Mouse (Mus musculus) embryonic facial prominence, embryonic 10.5 days (tissue): Measurements from ENCODE around the gene Gtf3c1. TPM values are rescaled to one million over a fixed set of nuclear protein-coding genes. Genes with fewer than 3 reads are reported as not detected.

ENCODE experiments used
- DNase-seq: peaks from one replicate; pipeline ENCODE4 v3.0.0-alpha.2; 2017; ENCODE audit warnings: low spot score
- H3K27ac ChIP-seq: fragments of 300-500 bp; sonication (generic); replicated peaks from 2 replicates; pipeline ENCODE4 v1.5.1; 2016; ENCODE audit warnings: mild to moderate bottlenecking
- H3K27me3 ChIP-seq: fragments of 300-500 bp; sonication (generic); replicated peaks from 2 replicates; pipeline ENCODE4 v1.6.1; 2016; ENCODE audit warnings: low read depth, mild to moderate bottlenecking; ENCODE audit not compliant: poor library complexity, severe bottlenecking
- H3K36me3 ChIP-seq: fragments of 300-500 bp; sonication (generic); replicated peaks from 2 replicates; pipeline ENCODE4 v1.6.1; 2016; ENCODE audit warnings: mild to moderate bottlenecking, moderate library complexity
- H3K4me1 ChIP-seq: fragments of 300-500 bp; sonication (generic); 2 replicates; pipeline ENCODE4 v1.6.1; 2016
- H3K4me3 ChIP-seq: fragments of 300-500 bp; sonication (generic); 2 replicates; pipeline ENCODE4 v1.5.1; 2016; ENCODE audit warnings: mild to moderate bottlenecking, moderate library complexity
- H3K9me3 ChIP-seq: fragments of 300-500 bp; sonication (generic); 2 replicates; pipeline ENCODE4 v1.6.1; 2016; ENCODE audit warnings: mild to moderate bottlenecking
- WGBS: fragments of 180-500 bp; shearing (Covaris S2); methylation state at CpG from one replicate; pipeline ENCODE4 v1.1.7; 2016; 5-methylcytosine and 5-hydroxymethylcytosine counted together
- polyA plus RNA-seq: library from polyadenylated mRNA; unstranded; fragments of >200 nt; fragmentation: Nextera tagmentation; extraction: Ambion mirVana; gene quantifications from 2 replicates; pipeline ENCODE4 v1.2.1, GENCODE M21; 2016

The Gtf3c1 gene
- polyA plus RNA-seq, 1 experiment from 2014 or later: 49.3 TPM

- H3K27ac ChIP-seq: no peak overlapping the region
- H3K9me3 ChIP-seq: no peaks in the 10 kb centered on the region
- 66% methylated on average over 6 of the region's 6 CpGs for WGBS
- DNase-seq: no peak
- H3K4me3 ChIP-seq: no peak overlapping the region
- no peaks in the 10 kb centered on the region for H3K36me3 ChIP-seq
- no peaks in the 10 kb centered on the region for H3K27me3 ChIP-seq
- peaks cover 10% of the 10 kb centered on the region; the same call in 1 of the 2 replicates for H3K4me1 ChIP-seq
Measured at GRCm38 (mm10) chr7:125607384-125608182, 100.0 kb downstream of the Gtf3c1 start.

GRCm38 (mm10) chr7:125606265-125607164, 101.1 kb downstream of the Gtf3c1 start:
- H3K27me3 ChIP-seq: no peaks in the 10 kb centered on the region
- H3K4me1 ChIP-seq: peaks cover 15% of the 10 kb centered on the region; the same call in 1 of the 2 replicates
- H3K27ac ChIP-seq: no peak overlapping the region
- H3K36me3 ChIP-seq: no peaks in the 10 kb centered on the region
- no peak for DNase-seq
- 68% methylated on average over 2 of the region's 2 CpGs for WGBS
- no peaks in the 10 kb centered on the region for H3K9me3 ChIP-seq
- no peak overlapping the region for H3K4me3 ChIP-seq

DNA sequence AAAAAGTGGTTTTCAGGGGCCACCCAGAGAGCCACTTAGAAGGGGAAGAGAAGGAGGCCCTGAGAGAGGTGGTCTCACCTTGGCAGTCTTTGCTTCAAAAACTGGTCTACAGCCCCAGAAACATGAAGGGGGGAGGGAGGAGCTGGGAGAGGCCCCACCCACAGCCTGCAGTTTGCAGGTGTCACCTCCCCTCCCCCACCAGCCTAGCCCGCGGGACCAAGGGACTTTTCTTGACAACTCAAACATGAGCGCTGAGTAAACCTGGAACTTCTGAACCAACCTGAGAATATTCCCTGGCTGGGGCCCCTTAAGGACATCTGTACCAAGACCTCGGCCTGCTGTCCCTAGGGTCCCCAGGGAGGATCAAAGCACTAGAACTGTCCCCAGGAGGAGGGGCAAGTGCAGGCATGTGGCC, 101.8 kb downstream of the Gtf3c1 start:
- 77% methylated on average over 4 of the region's 4 CpGs for WGBS

DNA sequence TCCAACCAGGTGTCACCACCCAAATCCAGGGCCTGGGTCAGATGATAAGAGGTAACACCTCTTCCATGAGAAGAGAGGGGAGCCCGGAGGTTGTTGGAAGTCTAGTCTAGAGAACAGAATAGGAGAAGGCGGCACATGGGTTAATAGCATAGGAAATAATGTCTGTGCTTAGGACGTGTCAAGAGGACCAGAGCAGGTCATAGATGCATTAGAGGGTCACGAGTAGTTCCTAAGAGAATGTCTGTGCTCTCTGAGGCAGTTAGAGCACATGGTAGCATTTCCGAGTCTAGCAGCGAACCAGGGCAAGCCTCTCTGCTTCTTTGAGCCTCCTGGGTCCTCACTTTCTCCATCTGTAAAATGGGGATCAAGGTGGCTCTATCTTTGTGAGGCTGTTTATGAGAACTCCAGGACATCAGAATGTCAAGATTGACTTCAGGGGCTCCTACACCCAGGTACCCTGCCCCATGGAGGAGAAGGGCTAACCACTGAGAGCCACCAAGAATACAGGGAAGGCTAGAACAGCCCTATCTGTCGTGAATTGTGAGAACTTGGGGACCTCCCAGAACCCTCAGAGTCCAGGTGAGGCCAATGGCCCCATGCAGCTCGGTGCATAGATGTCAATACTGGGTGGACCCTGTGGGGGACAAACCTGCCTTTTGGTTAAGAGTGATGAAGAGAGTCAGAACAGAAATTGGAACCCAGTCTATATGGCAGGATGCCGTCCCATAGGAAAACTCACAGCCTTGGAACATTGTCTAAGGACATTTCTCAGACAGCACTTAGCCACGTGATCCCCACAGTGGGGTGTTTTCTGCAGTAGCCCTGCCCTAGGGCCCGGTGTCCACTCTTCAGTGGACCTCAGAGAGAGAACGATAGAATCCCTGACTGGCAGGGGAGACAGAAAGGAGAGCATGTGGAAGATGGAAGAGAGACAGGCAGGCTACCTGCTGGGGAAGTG, 102.9 kb downstream of the Gtf3c1 start:
- no peak overlapping the region for H3K4me3 ChIP-seq
- no peaks in the 10 kb centered on the region for H3K9me3 ChIP-seq
- no peak for DNase-seq
- no peaks in the 10 kb centered on the region for H3K27me3 ChIP-seq
- 83% methylated on average over 12 of the region's 12 CpGs for WGBS
- no peaks in the 10 kb centered on the region for H3K36me3 ChIP-seq
- peaks cover 23% of the 10 kb centered on the region; the same call in 1 of the 2 replicates for H3K4me1 ChIP-seq
- H3K27ac ChIP-seq: no peak overlapping the region

More for the DNA sequence above, 101.8 kb downstream of the Gtf3c1 start:
- Histone ChIP-seq H3K27ac (no peak overlapping the region), H3K4me1 (peaks cover 17% of the 10 kb centered on the region; the same call in 1 of the 2 replicates), H3K4me3 (no peak overlapping the region), H3K36me3 (no peaks in the 10 kb centered on the region), H3K27me3 (no peaks in the 10 kb centered on the region), H3K9me3 (no peaks in the 10 kb centered on the region)
- DNase-seq: no peak

- WGBS: 80% methylated on average over 11 of the region's 11 CpGs
- Histone ChIP-seq H3K36me3 (no peaks in the 10 kb centered on the region), H3K4me1 (peaks cover 23% of the 10 kb centered on the region; the same call in 1 of the 2 replicates), H3K9me3 (no peaks in the 10 kb centered on the region), H3K4me3 (no peak within 1 kb of the TSS), H3K27me3 (no peaks in the 10 kb centered on the region), H3K27ac (no peak within 1 kb of the TSS)
- no peak for DNase-seq
Measured at GRCm38 (mm10) chr7:125603185-125603631, 104.4 kb downstream of the Gtf3c1 start, which contains the start of gene Il21r. Gene Il21r, plus strand, starts transcription at chr7:125603429.

GRCm38 (mm10) chr7:125601821-125602448, 105.6 kb downstream of the Gtf3c1 start:
- H3K9me3 ChIP-seq: no peaks in the 10 kb centered on the region
- no peak overlapping the region for H3K4me3 ChIP-seq
- DNase-seq: no peak
- no peaks in the 10 kb centered on the region for H3K27me3 ChIP-seq
- 76% methylated on average over 11 of the region's 11 CpGs for WGBS
- no peak overlapping the region for H3K27ac ChIP-seq
- peaks cover 23% of the 10 kb centered on the region; the same call in 1 of the 2 replicates for H3K4me1 ChIP-seq
- no peaks in the 10 kb centered on the region for H3K36me3 ChIP-seq

DNA sequence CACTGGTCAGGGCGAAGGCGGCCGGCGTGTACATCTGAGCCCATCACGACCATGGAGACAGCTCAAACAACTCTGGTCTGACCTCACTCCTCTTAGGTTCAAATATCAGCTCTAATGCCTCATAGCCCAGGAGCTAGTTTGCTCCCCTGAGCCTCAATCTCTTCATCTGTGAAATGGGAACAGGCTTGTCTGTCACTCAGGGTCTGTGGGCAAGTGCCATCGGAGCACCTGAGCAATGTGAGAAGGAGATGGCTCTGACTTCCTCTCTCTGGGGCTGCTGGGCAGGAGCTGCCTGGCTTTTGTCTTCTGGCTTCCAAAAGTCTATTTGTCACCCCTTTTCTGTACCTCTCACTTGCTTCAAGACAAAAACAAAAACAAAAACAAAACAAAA, 106.3 kb downstream of the Gtf3c1 start:
- Histone ChIP-seq H3K36me3 (no peaks in the 10 kb centered on the region), H3K27me3 (no peaks in the 10 kb centered on the region), H3K4me1 (peaks cover 23% of the 10 kb centered on the region; the same call in 1 of the 2 replicates), H3K4me3 (no peak overlapping the region), H3K27ac (no peak overlapping the region), H3K9me3 (no peaks in the 10 kb centered on the region)
- DNase-seq: no peak
- WGBS: 87% methylated on average over 6 of the region's 6 CpGs

- 49% methylated on average over 6 of the region's 6 CpGs for WGBS
- Histone ChIP-seq H3K4me3 (no peak overlapping the region), H3K36me3 (no peaks in the 10 kb centered on the region)
Measured at GRCm38 (mm10) chr7:125600612-125601279, 106.8 kb downstream of the Gtf3c1 start.

GRCm38 (mm10) chr7:125600136-125600535, 107.4 kb downstream of the Gtf3c1 start:
- WGBS: 74% methylated on average over 10 of the region's 10 CpGs
- Histone ChIP-seq H3K27ac (no peak overlapping the region), H3K27me3 (no peaks in the 10 kb centered on the region), H3K9me3 (no peaks in the 10 kb centered on the region), H3K36me3 (no peaks in the 10 kb centered on the region), H3K4me1 (peaks cover 18% of the 10 kb centered on the region; the same call in 1 of the 2 replicates), H3K4me3 (no peak overlapping the region)
- DNase-seq: no peak

More at GRCm38 (mm10) chr7:125600612-125601279, 106.8 kb downstream of the Gtf3c1 start:
- no peaks in the 10 kb centered on the region for H3K27me3 ChIP-seq
- H3K4me1 ChIP-seq: peaks cover 20% of the 10 kb centered on the region; the same call in 1 of the 2 replicates
- no peak for DNase-seq
- H3K27ac ChIP-seq: no peak overlapping the region
- H3K9me3 ChIP-seq: no peaks in the 10 kb centered on the region

DNA sequence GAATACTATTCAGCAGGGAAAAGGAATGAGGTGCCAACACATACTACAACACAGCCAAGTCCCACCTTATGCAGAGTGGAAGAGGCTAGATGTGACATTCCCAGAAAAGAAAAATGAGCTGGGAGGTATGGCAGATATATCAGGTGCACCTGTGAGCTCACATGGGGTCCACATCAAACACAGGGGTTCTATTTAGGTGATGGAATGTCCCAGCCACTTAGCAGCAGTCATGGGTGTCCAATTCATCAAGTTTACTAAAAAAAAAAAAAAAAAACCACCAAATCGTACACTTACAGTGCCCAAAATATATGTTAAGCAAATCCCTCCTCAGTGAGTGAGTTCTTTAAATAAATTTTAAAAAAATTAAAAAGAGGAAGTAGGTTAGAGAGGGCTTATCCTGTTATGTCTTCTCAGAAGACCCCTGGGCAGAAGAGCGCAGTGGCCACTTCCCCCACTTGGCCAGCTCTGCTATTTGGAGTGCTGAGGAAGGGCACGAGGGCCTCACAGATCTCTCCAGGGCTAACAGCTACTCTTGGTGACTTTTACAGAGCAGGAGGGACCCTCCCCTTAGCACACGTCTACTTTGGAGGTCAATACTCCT, 108.1 kb downstream of the Gtf3c1 start:
- Histone ChIP-seq H3K9me3 (no peaks in the 10 kb centered on the region), H3K27ac (no peak overlapping the region), H3K4me1 (peaks cover 18% of the 10 kb centered on the region; the same call in 1 of the 2 replicates), H3K36me3 (no peaks in the 10 kb centered on the region), H3K27me3 (no peaks in the 10 kb centered on the region), H3K4me3 (no peak overlapping the region)
- 69% methylated on average over 4 of the region's 4 CpGs for WGBS
- DNase-seq: no peak
